Mouse (Mus musculus): ENCODE measurements around the gene Gm20388.

Gene Gm20388

GRCm38 (mm10) chr8:121842064-121842955, 1931.7 kb downstream of the Gm20388 start:
- DNase-seq (ENCODE audit: low spot score) = no peak

DNA sequence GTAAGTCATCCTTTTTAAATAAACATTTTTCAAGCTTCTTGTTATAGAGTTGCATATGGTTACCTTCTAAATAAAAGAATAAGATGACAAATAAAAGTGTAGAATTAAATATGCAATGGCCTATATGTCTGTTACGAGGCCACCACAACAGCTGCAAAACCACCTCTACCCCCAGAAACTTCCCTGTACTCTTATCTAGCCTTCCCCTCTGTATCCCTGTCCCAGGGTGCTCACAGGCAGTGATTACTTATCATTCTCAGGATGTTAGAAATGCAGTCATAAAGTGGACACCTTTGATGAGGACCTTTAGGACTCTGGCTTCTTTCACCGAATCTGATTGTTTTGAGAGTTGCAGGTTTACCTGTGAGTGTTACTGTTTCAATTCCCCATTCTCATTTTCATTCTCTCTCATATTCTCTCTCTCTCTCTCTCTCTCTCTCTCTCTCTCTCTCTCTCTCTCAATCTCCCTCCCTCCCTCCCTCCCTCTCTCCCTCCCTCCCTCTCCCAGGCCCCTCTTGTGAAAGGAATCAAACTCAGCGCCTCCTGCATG, 1932.6 kb downstream of the Gm20388 start:
- no peak for DNase-seq (ENCODE audit: low spot score)

DNA sequence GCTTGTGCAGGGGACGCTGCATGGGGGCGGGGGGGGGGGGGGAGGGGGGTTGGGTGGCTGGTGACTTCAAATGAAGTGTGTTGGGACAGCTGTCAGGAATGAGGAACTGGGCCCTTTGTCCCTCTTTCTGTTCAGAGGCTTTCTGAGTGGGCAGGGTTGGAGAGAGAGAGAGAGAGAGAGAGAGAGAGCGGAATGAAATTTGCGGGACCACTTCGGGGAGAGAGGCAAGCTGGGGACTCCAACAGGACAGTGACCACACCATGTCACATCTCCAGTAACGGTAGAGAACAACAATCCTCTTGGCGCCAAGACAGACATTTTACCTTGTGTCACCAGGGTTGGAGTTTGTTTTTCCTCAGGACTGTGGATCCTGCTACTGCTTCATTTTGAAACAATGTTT, 1934.1 kb downstream of the Gm20388 start:
- DNase-seq (ENCODE audit: low spot score) = no peak

DNA sequence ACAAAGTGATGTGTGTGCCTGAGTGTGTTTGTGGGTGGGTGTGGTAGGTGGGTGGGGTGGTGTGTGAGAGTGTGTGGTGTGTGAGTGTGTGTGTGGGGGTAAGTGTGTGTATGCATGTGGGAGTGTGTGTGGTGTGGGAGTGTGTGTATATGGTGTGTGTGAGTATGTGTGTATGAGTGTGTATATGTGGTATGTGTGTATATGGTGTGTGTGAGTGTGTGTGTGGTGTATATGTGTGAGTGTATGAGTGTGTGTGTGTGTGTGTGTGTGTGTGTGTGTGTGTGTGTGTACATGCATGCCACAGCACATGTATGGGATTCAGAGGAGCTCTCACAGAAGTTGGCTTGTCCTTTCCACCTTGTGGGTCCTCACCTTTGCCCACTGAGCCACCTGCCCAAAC, 1936.2 kb downstream of the Gm20388 start:
- DNase-seq (ENCODE audit: low spot score) = no peak

DNA sequence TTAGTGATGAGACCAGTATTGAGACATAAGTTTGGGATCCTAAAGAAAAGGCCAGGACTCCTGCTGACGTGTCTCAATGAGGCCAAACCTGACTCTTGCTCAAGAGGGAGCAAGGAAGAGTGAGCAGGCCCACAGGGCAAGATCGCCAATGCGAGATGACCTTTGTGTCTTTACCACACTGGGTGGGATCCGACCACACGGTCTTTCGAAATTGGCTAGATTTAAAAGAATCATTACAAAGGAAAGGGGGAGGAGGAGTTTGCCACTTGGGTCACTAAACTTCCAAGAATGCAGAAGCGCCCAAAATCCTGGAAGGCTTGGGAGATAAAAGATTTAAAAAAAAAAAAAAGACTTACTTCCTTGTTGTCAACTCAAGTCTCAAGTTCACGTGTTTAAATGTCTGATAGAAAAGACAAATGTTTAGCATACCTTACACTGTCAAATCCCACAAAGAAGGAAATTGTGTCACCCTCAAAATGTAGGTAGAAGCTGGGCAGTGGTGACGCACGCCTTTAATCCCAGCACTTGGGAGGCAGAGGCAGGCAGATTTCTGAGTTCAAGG, 1936.7 kb downstream of the Gm20388 start:
- no peak for DNase-seq (ENCODE audit: low spot score)

- no peak for DNase-seq (ENCODE audit: low spot score)
Measured at GRCm38 (mm10) chr8:121847987-121848386, 1937.3 kb downstream of the Gm20388 start.

GRCm38 (mm10) chr8:121848495-121848894, 1937.9 kb downstream of the Gm20388 start:
- DNase-seq (ENCODE audit: low spot score) = no peak

- DNase-seq (ENCODE audit: low spot score) = no peak
Measured at GRCm38 (mm10) chr8:121849303-121849702, 1938.7 kb downstream of the Gm20388 start.

GRCm38 (mm10) chr8:121850018-121850417, 1939.4 kb downstream of the Gm20388 start:
- peak; percentile 51 for DNase-seq (ENCODE audit: low spot score)

DNA sequence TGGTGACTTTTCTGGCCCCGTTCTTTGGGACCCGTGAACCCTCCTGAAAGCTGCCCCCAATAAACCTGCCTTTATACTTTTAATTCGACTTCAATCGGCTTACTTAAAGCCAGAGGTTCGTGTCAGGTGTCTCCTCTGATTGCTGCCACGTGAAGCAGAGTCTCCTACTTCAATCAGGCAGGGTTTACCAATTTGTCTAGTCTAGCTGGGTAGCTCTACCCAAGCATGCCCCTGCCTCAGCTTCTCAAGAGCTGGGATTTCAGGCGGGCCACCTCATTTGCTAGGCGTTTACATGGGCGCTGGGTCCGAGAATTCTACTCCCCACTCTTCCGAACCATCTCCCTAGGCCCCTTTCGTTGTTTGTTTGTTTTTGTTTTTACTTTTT, 1939.8 kb downstream of the Gm20388 start:
- no peak for DNase-seq (ENCODE audit: low spot score)

- peak; percentile 99 for DNase-seq (ENCODE audit: low spot score)
Measured at GRCm38 (mm10) chr8:121850821-121851470, 1940.3 kb downstream of the Gm20388 start.

GRCm38 (mm10) chr8:121851716-121852115, 1941.1 kb downstream of the Gm20388 start:
- no peak for DNase-seq (ENCODE audit: low spot score)

GRCm38 (mm10) chr8:121852464-121852863, 1941.8 kb downstream of the Gm20388 start:
- no peak for DNase-seq (ENCODE audit: low spot score)

GRCm38 (mm10) chr8:121853586-121853985, 1942.9 kb downstream of the Gm20388 start:
- no peak for DNase-seq (ENCODE audit: low spot score)

DNA sequence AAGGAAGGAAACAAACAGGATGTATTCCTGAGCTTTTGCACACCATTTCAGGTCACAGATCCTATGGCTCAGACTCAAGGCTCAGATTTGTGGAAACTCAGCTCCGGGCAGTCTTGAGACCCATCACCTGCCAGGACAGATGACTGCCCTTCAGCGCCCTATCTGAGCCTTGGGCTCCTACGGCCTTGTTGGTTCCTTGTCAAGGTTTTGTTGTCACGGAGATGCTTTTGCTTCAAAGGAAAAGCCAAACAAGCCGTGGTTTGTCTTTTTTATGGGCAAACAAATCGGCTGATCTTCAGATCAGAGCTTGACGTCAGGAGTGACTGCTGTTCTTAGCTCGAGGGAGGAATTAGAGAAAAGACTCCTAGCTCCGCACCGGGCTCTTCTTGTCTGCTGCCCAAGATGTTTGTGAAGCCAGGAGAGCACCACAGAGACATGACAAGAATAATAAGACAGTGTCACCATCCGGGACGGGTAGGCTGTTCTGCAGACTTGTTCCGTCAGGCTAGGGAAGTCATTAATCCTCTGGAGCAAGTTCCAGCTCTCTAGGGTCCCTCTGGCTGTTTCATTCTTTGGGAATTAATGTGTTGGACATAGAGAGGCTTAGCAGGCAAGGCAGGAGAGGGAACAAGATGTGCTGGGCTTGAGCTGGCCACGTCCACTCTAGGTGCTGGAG, 1945.6 kb downstream of the Gm20388 start:
- DNase-seq (ENCODE audit: low spot score) = no peak

DNA sequence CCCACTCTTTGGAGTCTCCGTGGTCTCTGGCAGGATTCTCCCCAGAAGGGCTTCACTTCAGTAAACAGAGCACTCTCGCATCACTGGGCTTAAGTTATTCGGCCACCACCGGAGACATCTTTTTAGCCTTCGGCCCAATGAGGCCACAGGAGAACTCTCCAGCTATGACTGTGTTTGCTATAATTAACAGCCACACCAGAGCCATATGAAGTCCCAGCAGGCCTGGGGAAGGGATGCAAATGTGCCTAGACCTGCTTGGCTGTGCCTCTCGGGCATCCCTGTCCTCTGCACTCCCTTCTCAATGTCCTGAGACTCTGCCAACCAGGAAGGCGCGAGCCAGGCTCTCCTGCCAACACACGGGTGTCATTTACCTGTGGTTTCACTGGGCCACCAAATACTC, 1946.7 kb downstream of the Gm20388 start:
- no peak for DNase-seq (ENCODE audit: low spot score)

- no peak for DNase-seq (ENCODE audit: low spot score)
Measured at GRCm38 (mm10) chr8:121857747-121858146, 1947.1 kb downstream of the Gm20388 start.

GRCm38 (mm10) chr8:121861276-121861675, 1950.6 kb downstream of the Gm20388 start:
- no peak for DNase-seq (ENCODE audit: low spot score)

- DNase-seq (ENCODE audit: low spot score) = no peak
Measured at GRCm38 (mm10) chr8:121861806-121862548, 1951.3 kb downstream of the Gm20388 start.

- DNase-seq (ENCODE audit: low spot score) = no peak
Measured at GRCm38 (mm10) chr8:121865356-121865755, 1954.7 kb downstream of the Gm20388 start.

DNA sequence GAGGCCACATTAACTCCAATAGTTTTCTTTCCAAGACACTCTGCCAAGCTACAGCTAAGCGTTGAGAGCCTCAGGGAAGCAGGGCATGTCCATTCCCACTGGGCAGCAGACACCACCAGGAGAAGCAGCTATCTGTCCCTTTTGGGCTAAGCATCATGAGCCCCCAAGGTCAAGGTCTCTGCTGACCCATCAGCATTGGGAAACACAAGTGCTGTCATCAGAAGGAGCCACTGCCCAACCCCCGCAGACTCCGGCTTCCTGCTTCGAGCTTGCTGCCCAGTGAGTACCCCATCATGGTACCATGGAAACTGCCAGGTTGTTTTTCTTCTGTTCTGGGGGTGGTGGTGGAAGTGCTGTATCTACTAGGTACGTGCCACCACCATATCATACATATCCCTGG, 1957.6 kb downstream of the Gm20388 start:
- no peak for DNase-seq (ENCODE audit: low spot score)

All from ovary, postnatal 14 days (tissue).